Mouse (Mus musculus) frontal cortex, adult (tissue): ENCODE measurements at regions not wholly inside any gene's neighbourhood (a gene's known extent, or its start where the extent isn't known, plus 50 kb on each side); places are given as distances from the start of the nearest gene placed in this dataset.

Experiments
- ATAC-seq: cut with Nextera tagmentation; 2 replicates; pipeline ENCODE4 v1.9.2; 2017; ENCODE audit warnings: mild to moderate bottlenecking, moderate library complexity, mixed read lengths; ENCODE audit not compliant: low TSS enrichment

DNA sequence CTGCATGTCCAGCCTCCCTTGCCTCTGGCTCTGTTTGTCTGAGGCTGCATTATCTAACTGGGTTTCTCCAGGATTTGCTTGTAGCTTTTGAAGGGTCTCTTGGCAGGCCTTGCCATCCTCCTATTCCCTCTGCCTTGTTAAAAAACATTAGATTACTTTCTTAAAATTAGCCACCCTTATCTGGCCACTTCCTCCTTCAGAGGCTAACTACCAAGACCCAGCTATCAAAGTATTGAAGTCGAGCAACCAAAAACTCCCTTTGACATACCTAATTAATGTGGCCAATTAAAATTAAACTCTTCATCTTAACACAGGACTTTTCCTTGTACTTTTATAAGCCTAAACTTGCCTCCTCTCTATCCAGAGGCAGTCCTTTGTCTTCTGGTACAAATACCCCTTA, 66.3 kb upstream of the Kif2a start:
- no peak for ATAC-seq

GRCm38 (mm10) chr13:107087355-107087754, 65.4 kb upstream of the Kif2a start:
- no peak for ATAC-seq

DNA sequence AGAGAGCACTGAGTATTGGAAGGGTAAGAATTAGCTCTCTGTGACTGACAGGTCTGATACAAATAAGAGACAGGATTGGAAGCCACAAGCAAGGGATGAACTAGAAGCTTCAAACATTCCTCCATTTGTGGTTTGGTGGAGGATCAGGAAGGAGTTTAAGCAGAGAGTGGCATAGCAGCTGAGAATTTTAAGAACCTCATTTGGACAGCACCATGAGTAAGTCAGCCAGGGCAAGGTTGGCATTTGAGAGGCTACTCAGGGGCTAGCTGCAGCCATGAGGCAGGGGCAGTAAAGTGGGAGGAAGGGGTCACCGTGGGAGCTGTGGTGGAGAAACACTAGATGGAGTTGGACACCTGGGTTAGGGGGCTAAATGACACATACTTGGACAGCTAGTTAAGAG, 56.2 kb upstream of the Kif2a start:
- ATAC-seq = no peak

GRCm38 (mm10) chr13:107074917-107075316, 53.0 kb upstream of the Kif2a start:
- ATAC-seq = no peak

GRCm38 (mm10) chr13:107073039-107073620, 51.2 kb upstream of the Kif2a start:
- ATAC-seq = peak; percentile 86

DNA sequence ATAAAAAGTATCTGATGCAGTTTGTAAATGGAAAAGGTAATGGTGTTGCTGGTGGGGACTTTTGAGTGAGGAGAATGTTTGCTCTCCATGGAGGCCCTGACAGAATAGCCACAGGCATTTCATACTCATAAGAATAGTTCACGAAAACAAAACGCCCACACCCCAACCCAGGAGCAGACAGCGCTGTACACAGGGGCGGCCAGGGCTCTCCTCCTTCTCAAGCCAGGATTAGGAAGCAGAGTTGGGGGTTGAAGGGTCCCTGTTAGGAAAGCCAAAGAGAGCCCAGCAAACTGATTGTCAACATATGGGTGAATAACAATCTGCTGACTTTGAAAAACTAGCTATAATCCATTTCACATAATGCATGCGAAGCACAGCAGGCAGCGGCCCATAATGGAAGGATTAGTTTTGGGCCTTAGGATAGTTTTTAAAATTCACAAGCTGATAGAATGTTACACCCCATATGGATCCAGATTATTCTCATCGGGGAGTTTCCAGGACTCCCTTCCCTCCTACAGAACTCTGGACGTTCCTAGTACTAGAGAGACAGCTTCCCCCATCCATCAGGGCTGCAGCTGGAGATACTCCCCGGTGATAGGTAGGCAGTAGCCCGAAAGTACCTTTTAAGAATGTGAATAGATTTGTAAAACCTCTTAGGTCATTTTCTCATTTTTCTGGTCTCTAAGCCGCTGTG, 50.6 kb upstream of the Kif2a start:
- ATAC-seq = peak; percentile 93
